ENCODE assay signal across 9 mouse cellular contexts in the genomic region with DNA sequence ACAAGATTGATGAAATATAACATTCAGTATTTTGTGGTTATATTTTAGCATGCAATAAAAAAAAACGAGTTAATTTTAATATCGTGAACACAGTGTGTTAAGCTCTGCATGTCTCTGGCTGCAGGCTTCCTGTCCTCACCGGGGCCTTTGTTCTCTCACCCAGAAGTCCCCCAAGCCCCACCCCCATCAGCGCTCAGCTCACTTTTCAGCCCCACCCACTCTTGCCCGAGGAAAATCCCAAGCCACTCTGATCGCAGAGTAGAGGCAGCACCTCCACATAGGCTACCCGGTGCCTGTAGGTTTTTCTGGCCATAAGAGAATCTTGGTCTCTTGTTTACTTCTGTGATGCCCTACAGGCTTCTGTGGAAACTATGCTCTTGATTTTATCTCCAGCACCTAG. TPM values are rescaled to one million over a fixed set of nuclear protein-coding genes. Genes with fewer than 3 reads are reported as not detected.
DNase-seq lines count a peak whose midpoint lies in the region; ATAC-seq and TF ChIP-seq lines count a peak whose summit lies in the region.
"Had no signal": no experiment of that assay in that cellular context is flagged by ENCODE, and none has a peak within 500 bp of the region (broad histone marks: within the 10 kb centered on the region; RNA-seq: fewer than 3 reads in every experiment).

No protein-coding gene starts in this region.

- H3K9ac ChIP-seq in heart, adult 2 months (ENCODE audit: low read depth, low read length), result no peak overlapping the region
- H3K9ac ChIP-seq in intestine, embryonic 16.5 days (ENCODE audit: low read depth, low read length), result peak overlapping the region; percentile 56; the same call in 1 of the 2 replicates
- H3K9ac ChIP-seq in liver, embryonic 14.5 days (replicated peaks), result no peak overlapping the region

- peak; percentile 22 for DNase-seq in kidney, adult 18-20 months
- no peak for DNase-seq in kidney, adult 11 months
- peak; percentile 42 to 49 for DNase-seq in heart, adult 2 months
- DNase-seq in liver, embryonic 14.5 days (ENCODE audit: low read depth in 3 of 3, low spot score in 3 of 3), result no peak
- DNase-seq in naive thymus-derived CD4-positive, alpha-beta T cell, adult 2 months (ENCODE audit: low read depth), result peak; percentile 58
- DNase-seq in thymus, postnatal 14 days, result peak; percentile 36

- no peak for TF ChIP-seq CTCF in heart, adult 2 months (IDR thresholded peaks at IDR 0.05)
- TF ChIP-seq CTCF in liver, embryonic 14.5 days (IDR thresholded peaks at IDR 0.05; ENCODE audit: low read depth), result no peak

- no peaks in the 10 kb centered on the region for H3K27me3 ChIP-seq in heart, adult 2 months (ENCODE audit: control insufficient read depth, insufficient read depth, low read length)
- H3K27me3 ChIP-seq in intestine, embryonic 16.5 days (replicated peaks; ENCODE audit: control insufficient read depth, insufficient read depth, low read length), result no peaks in the 10 kb centered on the region
- H3K27me3 ChIP-seq in liver, embryonic 14.5 days (ENCODE audit: control insufficient read depth, insufficient read depth, low read length), result no peaks in the 10 kb centered on the region

- H3K4me3 ChIP-seq in brown adipose tissue, adult 24 weeks (ENCODE audit: insufficient read depth, low read depth, low read length), result peak overlapping the region; percentile 37
- H3K4me3 ChIP-seq in heart, adult 2 months, result peak overlapping the region; percentile 40
- H3K4me3 ChIP-seq in intestine, embryonic 16.5 days (ENCODE audit: low read length), result peak overlapping the region; percentile 38
- H3K4me3 ChIP-seq in liver, embryonic 14.5 days (ENCODE audit: insufficient read depth in 1 of 2, low read depth in 2 of 2, low read length in 2 of 2), result peak overlapping the region in 1 of 2 experiments; percentile 28; a peak in 1 of 4 replicates
- H3K4me3 ChIP-seq: megakaryocyte, embryonic 14.5 days had no signal

- H3K4me2 ChIP-seq in intestine, embryonic 16.5 days (ENCODE audit: low read depth, low read length), result peak overlapping the region; percentile 67
- peak overlapping the region; percentile 38 for H3K4me2 ChIP-seq in liver, embryonic 14.5 days (ENCODE audit: low read depth)

- no peak for TF ChIP-seq EP300 in heart, adult 2 months (IDR thresholded peaks at IDR 0.05; ENCODE audit: insufficient read depth, low read depth, low read length)
- no peak for TF ChIP-seq EP300 in liver, embryonic 14.5 days (IDR thresholded peaks at IDR 0.05; ENCODE audit: low read depth)

- H3K79me2 ChIP-seq in heart, adult 2 months (replicated peaks; ENCODE audit: control insufficient read depth, insufficient read depth, low read length), result no peaks in the 10 kb centered on the region

- H3K27ac ChIP-seq in brown adipose tissue, adult 24 weeks (replicated peaks; ENCODE audit: low read depth, low read length), result no peak overlapping the region
- peak overlapping the region; percentile 56 for H3K27ac ChIP-seq in heart, adult 2 months
- H3K27ac ChIP-seq in intestine, embryonic 16.5 days (ENCODE audit: low read length), result no peak overlapping the region
- H3K27ac ChIP-seq in liver, embryonic 14.5 days, result no peak overlapping the region

- H3K9me3 ChIP-seq in intestine, embryonic 16.5 days (ENCODE audit: control insufficient read depth, low read length), result no peaks in the 10 kb centered on the region
- no peaks in the 10 kb centered on the region for H3K9me3 ChIP-seq in liver, embryonic 14.5 days (ENCODE audit: control insufficient read depth, low read length)

- ATAC-seq in intestine, embryonic 16.5 days, result peak; percentile 94
- ATAC-seq in liver, embryonic 14.5 days (ENCODE audit: insufficient read depth), result peak; percentile 47; the same call in 1 of the 2 replicates

- under 1% methylated on average over 7 of the region's 7 CpGs for WGBS in heart, adult 2 months
- 0% methylated on average over 7 of the region's 7 CpGs for WGBS in intestine, embryonic 16.5 days
- WGBS in liver, embryonic 14.5 days (ENCODE audit: insufficient replicate concordance), result 2% methylated on average over 7 of the region's 7 CpGs

- H3K4me1 ChIP-seq in brown adipose tissue, adult 24 weeks (ENCODE audit: control insufficient read depth, insufficient read depth, insufficient read length, low read length), result no peaks in the 10 kb centered on the region
- peaks cover 2% of the 10 kb centered on the region for H3K4me1 ChIP-seq in heart, adult 2 months (ENCODE audit: control insufficient read depth, insufficient read depth, low read length)
- H3K4me1 ChIP-seq in intestine, embryonic 16.5 days (ENCODE audit: control insufficient read depth, insufficient read depth, low read length), result 0 out of 2 replicates have a peak, but pooled peaks cover 3% of the 10 kb centered on the region
- no peaks in the 10 kb centered on the region for H3K4me1 ChIP-seq in liver, embryonic 14.5 days (replicated peaks; ENCODE audit: control insufficient read depth in 2 of 2, insufficient read depth in 2 of 2, low read length in 1 of 2)

- H3K36me3 ChIP-seq in heart, adult 2 months (ENCODE audit: control insufficient read depth, insufficient read depth, low read length), result no peaks in the 10 kb centered on the region
- H3K36me3 ChIP-seq in intestine, embryonic 16.5 days (ENCODE audit: control insufficient read depth, insufficient read depth, low read length), result no peaks in the 10 kb centered on the region
- no peaks in the 10 kb centered on the region for H3K36me3 ChIP-seq in liver, embryonic 14.5 days (replicated peaks; ENCODE audit: control insufficient read depth, insufficient read depth, low read depth)

- intact Hi-C loops in heart, adult 2 months (cut with DNase I), result loop anchor here (5.0 kb wide), 1 partner anchor 253 kb away; no protein-coding TSS in a partner anchor

- 0 out of 2 replicates have a peak, but pooled peaks have one; percentile 10 for TF ChIP-seq POLR2A in heart, adult 2 months (IDR thresholded peaks at IDR 0.05; ENCODE audit: insufficient read depth, low read depth, low read length)

RNA-seq across cellular contexts. Expression of gene Slc38a11, which starts 50.4 kb away (rescaled TPM):
- polyA plus RNA-seq in brown adipose tissue, adult 24 weeks (2012; ENCODE audit: insufficient read depth, insufficient read length, missing spikeins), result not detected in 2 replicates
- 1 to 10 TPM; 1.3 to 1.4 TPM for total RNA-seq in heart, adult 2 months (2021)
- polyA plus RNA-seq in heart, adult 2 months (2012; rRNA removed), result 1.3 and 2.7 TPM in 2 replicates
- 0.57 and 0.65 TPM in 2 replicates for polyA plus RNA-seq in intestine, embryonic 16.5 days (2015; fragmentation: Nextera tagmentation; extraction: Ambion mirVana)
- not detected in 2 replicates for polyA plus RNA-seq in liver, embryonic 14.5 days (2012; rRNA removed)
- not detected in 2 replicates for polyA plus RNA-seq in liver, embryonic 14.5 days (2014; fragmentation: Nextera tagmentation; extraction: Ambion mirVana)

Comparison
In these comparisons a context has a peak if more than half of its experiments do, and no peak if none do; other contexts are left out.
1. DNase-seq: peak in kidney, adult 18-20 months (single experiment), heart, adult 2 months (2 of 2), naive thymus-derived CD4-positive, alpha-beta T cell, adult 2 months (single experiment) and thymus, postnatal 14 days (single experiment); none in kidney, adult 11 months (single experiment) and liver, embryonic 14.5 days (0 of 3).